Mouse (Mus musculus) MN1 (cell line): ENCODE measurements around the gene Gpr37l1.

ENCODE experiments used
- DNase-seq: peaks from one replicate; pipeline ENCODE4 v3.0.0-alpha.2; 2016; ENCODE audit warnings: low spot score

Gpr37l1 gene

GRCm38 (mm10) chr1:135147702-135148058 lies 19.8 kb downstream of the Gpr37l1 start:
- DNase-seq = no peak

GRCm38 (mm10) chr1:135146946-135147701 lies 20.4 kb downstream of the Gpr37l1 start:
- peak; percentile 85 for DNase-seq

GRCm38 (mm10) chr1:135146077-135146945 lies 21.2 kb downstream of the Gpr37l1 start, which contains the start of gene Arl8a:
TSS of gene Arl8a (plus strand) at chr1:135146824.
- peak; percentile 87 for DNase-seq

GRCm38 (mm10) chr1:135143940-135144339 lies 23.5 kb downstream of the Gpr37l1 start:
- DNase-seq = no peak

GRCm38 (mm10) chr1:135142452-135142851 lies 25.0 kb downstream of the Gpr37l1 start:
- DNase-seq = no peak

GRCm38 (mm10) chr1:135139906-135140305 lies 27.6 kb downstream of the Gpr37l1 start:
- DNase-seq = no peak

GRCm38 (mm10) chr1:135136500-135136899 lies 31.0 kb downstream of the Gpr37l1 start:
- peak; percentile 79 for DNase-seq

- no peak for DNase-seq
Measured at GRCm38 (mm10) chr1:135135111-135135787, 32.2 kb downstream of the Gpr37l1 start.

GRCm38 (mm10) chr1:135133678-135134435 lies 33.6 kb downstream of the Gpr37l1 start:
- DNase-seq = no peak

- DNase-seq = no peak
Measured at GRCm38 (mm10) chr1:135132893-135133369, 34.5 kb downstream of the Gpr37l1 start.

GRCm38 (mm10) chr1:135132473-135132872 lies 35.0 kb downstream of the Gpr37l1 start, which contains the start of gene Ptpn7:
TSS of gene Ptpn7 (plus strand) at chr1:135132700.
- peak; percentile 88 for DNase-seq

- DNase-seq = no peak
Measured at GRCm38 (mm10) chr1:135131560-135131959, 35.9 kb downstream of the Gpr37l1 start.

- no peak for DNase-seq
Measured at GRCm38 (mm10) chr1:135131034-135131433, 36.4 kb downstream of the Gpr37l1 start.

- no peak for DNase-seq
Measured at GRCm38 (mm10) chr1:135130376-135131018, 37.0 kb downstream of the Gpr37l1 start.

GRCm38 (mm10) chr1:135129543-135130183 lies 37.8 kb downstream of the Gpr37l1 start:
- no peak for DNase-seq

GRCm38 (mm10) chr1:135128986-135129385 lies 38.5 kb downstream of the Gpr37l1 start:
- no peak for DNase-seq

- DNase-seq = no peak
Measured at GRCm38 (mm10) chr1:135128011-135128441, 39.5 kb downstream of the Gpr37l1 start.

- peak; percentile 65 for DNase-seq
Measured at GRCm38 (mm10) chr1:135126443-135127027, 40.9 kb downstream of the Gpr37l1 start.

- DNase-seq = peak; percentile 36
Measured at GRCm38 (mm10) chr1:135125990-135126389, 41.5 kb downstream of the Gpr37l1 start.
